22 mouse cellular contexts compared by ENCODE assay signal in genomic region chr17:73343632-73344390, GRCm38 (mm10). TPM values are rescaled to one million over a fixed set of nuclear protein-coding genes. Genes with fewer than 3 reads are reported as not detected.
DNase-seq lines count a peak whose midpoint lies in the region; ATAC-seq and TF ChIP-seq lines count a peak whose summit lies in the region.
"Had no signal": no experiment of that assay in that cellular context is flagged by ENCODE, and none has a peak within 500 bp of the region (broad histone marks: within the 10 kb centered on the region; RNA-seq: fewer than 3 reads in every experiment).

No protein-coding gene starts in this region.

- no peaks in the 10 kb centered on the region for H3K36me3 ChIP-seq in heart, adult 2 months (ENCODE audit: control insufficient read depth, insufficient read depth, low read length)
- no peaks in the 10 kb centered on the region for H3K36me3 ChIP-seq in midbrain, postnatal 0 days (ENCODE audit: insufficient read depth, low read length)
- no peaks in the 10 kb centered on the region for H3K36me3 ChIP-seq in midbrain, embryonic 16.5 days (ENCODE audit: control insufficient read depth, insufficient read depth, low read length)
- H3K36me3 ChIP-seq: embryonic facial prominence, embryonic 12.5 days; forebrain, embryonic 12.5 days; heart, embryonic 15.5 days; kidney, embryonic 15.5 days; limb, embryonic 10.5 days had no signal

- DNase-seq in heart, adult 2 months = no peak
- DNase-seq in heart, adult 9 months (ENCODE audit: low spot score in 2 of 2) = no peak
- DNase-seq in midbrain, postnatal 0 days (ENCODE audit: low spot score) = no peak
- DNase-seq in ES-CJ7 (ENCODE audit: low read depth, low spot score) = peak; percentile 3
- DNase-seq in adrenal gland, postnatal 36 days = no peak
- DNase-seq in gastrocnemius, adult 8-10 months (ENCODE audit: low spot score in 2 of 2) = no peak
- DNase-seq: adrenal gland, postnatal 25 days; cerebellum, adult 11-12 months; gastrocnemius, postnatal 14 days; lung, adult 18-20 months; thymus, adult 18-20 months had no signal

- H3K4me2 ChIP-seq in midbrain, postnatal 0 days (ENCODE audit: low read depth, low read length, poor library complexity, severe bottlenecking) = no peak overlapping the region
- no peak overlapping the region for H3K4me2 ChIP-seq in midbrain, embryonic 16.5 days (ENCODE audit: low read length)
- H3K4me2 ChIP-seq: embryonic facial prominence, embryonic 12.5 days; forebrain, embryonic 12.5 days; heart, embryonic 15.5 days; hindbrain, embryonic 14.5 days; kidney, embryonic 15.5 days had no signal

- H3K27ac ChIP-seq in heart, adult 2 months = no peak overlapping the region
- no peak overlapping the region for H3K27ac ChIP-seq in midbrain, postnatal 0 days (ENCODE audit: low read depth, low read length)
- no peak overlapping the region for H3K27ac ChIP-seq in midbrain, embryonic 16.5 days (ENCODE audit: low read length)
- H3K27ac ChIP-seq: embryonic facial prominence, embryonic 12.5 days; forebrain, embryonic 12.5 days; heart, embryonic 15.5 days; kidney, embryonic 15.5 days; limb, embryonic 10.5 days had no signal

- H3K4me1 ChIP-seq in heart, adult 2 months (ENCODE audit: control insufficient read depth, insufficient read depth, low read length) = no peaks in the 10 kb centered on the region
- H3K4me1 ChIP-seq in midbrain, postnatal 0 days (ENCODE audit: insufficient read depth, low read length) = no peaks in the 10 kb centered on the region
- peaks cover 3% of the 10 kb centered on the region; the same call in 1 of the 2 replicates for H3K4me1 ChIP-seq in midbrain, embryonic 16.5 days (ENCODE audit: control insufficient read depth, insufficient read depth, low read length)
- H3K4me1 ChIP-seq: embryonic facial prominence, embryonic 12.5 days; heart, embryonic 15.5 days; megakaryocyte, embryonic 14.5 days had no signal

- no peak overlapping the region for H3K4me3 ChIP-seq in heart, adult 2 months
- H3K4me3 ChIP-seq in midbrain, postnatal 0 days (ENCODE audit: low read depth, low read length) = no peak overlapping the region
- H3K4me3 ChIP-seq in midbrain, embryonic 16.5 days (ENCODE audit: low read depth, low read length) = no peak overlapping the region
- H3K4me3 ChIP-seq: embryonic facial prominence, embryonic 12.5 days; forebrain, embryonic 12.5 days; heart, embryonic 15.5 days; kidney, embryonic 15.5 days; limb, embryonic 10.5 days; megakaryocyte, embryonic 14.5 days; myocyte had no signal

- no peaks in the 10 kb centered on the region for H3K27me3 ChIP-seq in heart, adult 2 months (ENCODE audit: control insufficient read depth, insufficient read depth, low read length)
- H3K27me3 ChIP-seq in midbrain, postnatal 0 days (ENCODE audit: insufficient read depth, low read length) = no peaks in the 10 kb centered on the region
- no peaks in the 10 kb centered on the region for H3K27me3 ChIP-seq in midbrain, embryonic 16.5 days (ENCODE audit: control insufficient read depth, insufficient read depth, low read depth, low read length)
- H3K27me3 ChIP-seq: embryonic facial prominence, embryonic 12.5 days; forebrain, embryonic 12.5 days; heart, embryonic 15.5 days; kidney, embryonic 15.5 days; megakaryocyte, embryonic 14.5 days had no signal

- no peak for TF ChIP-seq EP300 in heart, adult 2 months (IDR thresholded peaks at IDR 0.05; ENCODE audit: insufficient read depth, low read depth, low read length)

- H3K9ac ChIP-seq in heart, adult 2 months (ENCODE audit: low read depth, low read length) = no peak overlapping the region
- H3K9ac ChIP-seq in midbrain, postnatal 0 days (replicated peaks; ENCODE audit: low read length, poor library complexity, severe bottlenecking) = no peak overlapping the region
- no peak overlapping the region for H3K9ac ChIP-seq in midbrain, embryonic 16.5 days (ENCODE audit: low read depth, low read length)
- H3K9ac ChIP-seq: embryonic facial prominence, embryonic 12.5 days; forebrain, embryonic 12.5 days; heart, embryonic 15.5 days; hindbrain, embryonic 14.5 days; kidney, embryonic 15.5 days had no signal

- TF ChIP-seq CTCF in heart, adult 2 months (IDR thresholded peaks at IDR 0.05) = peak; percentile 36
- peak; percentile 48 for TF ChIP-seq CTCF in midbrain, postnatal 0 days (IDR thresholded peaks at IDR 0.05)

- H3K9me3 ChIP-seq in midbrain, postnatal 0 days (ENCODE audit: low read length) = no peaks in the 10 kb centered on the region
- no peaks in the 10 kb centered on the region for H3K9me3 ChIP-seq in midbrain, embryonic 16.5 days (replicated peaks; ENCODE audit: control insufficient read depth, low read length, poor library complexity, severe bottlenecking)
- H3K9me3 ChIP-seq: embryonic facial prominence, embryonic 12.5 days; forebrain, embryonic 12.5 days; heart, embryonic 15.5 days; kidney, embryonic 15.5 days; limb, embryonic 10.5 days; megakaryocyte, embryonic 14.5 days had no signal

- intact Hi-C loops in heart, adult 2 months (cut with DNase I) = no loop called here

- no peaks in the 10 kb centered on the region for H3K79me2 ChIP-seq in heart, adult 2 months (replicated peaks; ENCODE audit: control insufficient read depth, insufficient read depth, low read length)

- WGBS in heart, adult 2 months = 77% methylated on average over 6 of the region's 6 CpGs
- 83% methylated on average over 6 of the region's 6 CpGs for WGBS in midbrain, postnatal 0 days
- WGBS in midbrain, embryonic 16.5 days = 83% methylated on average over 6 of the region's 6 CpGs

- ATAC-seq in midbrain, postnatal 0 days (ENCODE audit: low FRiP score) = no peak
- no peak for ATAC-seq in midbrain, embryonic 16.5 days
- ATAC-seq in megakaryocyte progenitor cell, adult 5-6 weeks (replicated peaks; ENCODE audit: poor library complexity) = peak; percentile 66

- TF ChIP-seq POLR2A in heart, adult 2 months (IDR thresholded peaks at IDR 0.05; ENCODE audit: insufficient read depth, low read depth, low read length) = no peak

RNA-seq across cellular contexts. Expression of gene Capn13, which starts 56.9 kb away (rescaled TPM):
- not detected for total RNA-seq in heart, adult 2 months (2021)
- 0.16 TPM in 1 of 2 replicates, not detected in the other for polyA plus RNA-seq in heart, adult 2 months (2012; rRNA removed)
- not detected in 2 replicates for total RNA-seq in midbrain, postnatal 0 days (2014; rRNA removed)
- polyA plus RNA-seq in midbrain, postnatal 0 days (2015; fragmentation: Nextera tagmentation; extraction: Ambion mirVana) = 0.09 TPM in 1 of 2 replicates, not detected in the other
- not detected in 2 replicates for polyA plus RNA-seq in midbrain, embryonic 16.5 days (2015; fragmentation: Nextera tagmentation; extraction: Ambion mirVana)
- total RNA-seq in megakaryocyte progenitor cell, adult 5-6 weeks (2015) = 0.07 and 0.12 TPM in 2 replicates
- total RNA-seq in megakaryocyte progenitor cell, adult 5-6 weeks (2017) = 0.08 and 0.51 TPM in 2 replicates
- not detected for total RNA-seq in adrenal gland, postnatal 36 days (2021)
- not detected for total RNA-seq in gastrocnemius, adult 8-10 months (2022)
- total RNA-seq: adrenal gland, postnatal 25 days; gastrocnemius, postnatal 14 days; layer of hippocampus, postnatal 10 days had no signal
- polyA plus RNA-seq: embryonic facial prominence, embryonic 12.5 days; forebrain, embryonic 12.5 days; kidney, embryonic 15.5 days; limb, embryonic 10.5 days; myocyte had no signal
